Mouse (Mus musculus) c-Kit-positive CD71-positive TER-119-negative erythroid progenitor cells, embryonic 14.5 days (primary cell): Measurements from ENCODE around the gene Prdx2.
A peak's percentile ranks its signal among the peaks of the same experiment; 100 is the strongest.

Experiments used
- DNase-seq: peaks from one replicate; pipeline ENCODE4 v3.0.0-alpha.2; 2013; ENCODE audit warnings: low read depth

Prdx2 gene

DNA sequence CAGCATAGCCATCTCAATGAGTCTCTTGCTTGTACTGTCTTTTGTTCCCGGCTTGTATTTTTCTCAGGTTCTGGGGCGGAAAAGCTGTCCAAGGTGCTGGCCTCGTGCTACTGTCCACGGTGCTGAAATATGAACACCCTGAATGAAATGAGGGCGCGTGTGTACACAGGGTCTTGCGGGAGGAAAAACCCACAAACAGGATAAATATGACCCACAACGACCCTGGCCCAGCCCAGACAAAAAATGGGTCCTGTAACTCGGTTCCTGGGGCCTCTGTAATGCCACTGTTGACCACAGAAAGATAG, 22.2 kb upstream of the Prdx2 start:
- peak; percentile 70 for DNase-seq

DNA sequence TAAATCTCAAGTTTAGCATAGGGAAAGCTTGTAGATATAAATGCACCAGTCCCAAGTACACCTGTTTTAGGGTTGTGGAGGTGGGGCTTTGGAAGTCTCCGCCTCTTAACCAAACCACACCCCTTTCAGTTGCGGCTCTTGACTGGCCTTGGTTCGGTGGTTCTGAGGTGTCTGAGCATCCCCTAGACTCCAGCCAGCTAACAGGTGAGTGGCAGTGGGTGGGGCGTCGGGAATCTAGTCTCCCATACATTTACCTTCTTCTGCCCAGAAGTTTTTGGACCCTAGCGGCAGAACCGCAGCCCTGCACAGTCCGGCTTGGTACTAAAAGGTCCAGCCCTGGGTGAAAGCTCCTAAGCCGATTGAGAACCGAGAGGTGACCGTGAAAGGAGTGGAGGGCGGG, 19.6 kb upstream of the Prdx2 start:
- no peak for DNase-seq

DNA sequence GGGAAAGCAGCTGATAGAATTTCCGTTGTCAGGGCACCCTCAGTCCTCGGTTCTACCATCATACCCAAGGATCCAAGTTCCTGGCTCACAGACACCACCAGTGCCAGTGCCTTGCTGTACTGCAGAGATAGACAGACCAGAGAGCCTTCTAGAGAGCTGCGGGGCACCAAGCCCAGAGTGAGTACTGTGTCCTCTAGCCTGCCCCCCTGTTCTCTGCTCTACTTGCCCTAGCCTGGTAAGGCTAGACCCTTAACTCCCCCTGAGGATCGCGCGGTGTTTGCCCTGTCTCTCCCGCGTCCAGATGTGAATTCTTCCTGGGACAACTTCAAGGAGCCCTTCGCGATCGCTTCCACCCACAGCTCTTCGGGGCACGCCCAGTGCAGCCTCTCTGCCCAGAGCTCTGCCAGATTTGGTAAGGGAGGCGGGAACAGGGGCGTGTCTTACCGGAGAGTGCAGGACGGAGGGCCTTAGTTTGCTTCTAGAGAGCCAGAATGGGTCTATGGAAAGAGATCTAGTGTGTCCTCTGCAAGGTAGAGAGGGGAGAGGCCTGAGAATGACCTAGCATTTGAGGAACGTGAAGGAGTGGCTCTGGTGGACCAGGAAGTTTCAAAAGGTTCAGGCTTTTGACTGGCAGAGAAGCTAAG, 16.7 kb upstream of the Prdx2 start:
- DNase-seq: no peak

DNA sequence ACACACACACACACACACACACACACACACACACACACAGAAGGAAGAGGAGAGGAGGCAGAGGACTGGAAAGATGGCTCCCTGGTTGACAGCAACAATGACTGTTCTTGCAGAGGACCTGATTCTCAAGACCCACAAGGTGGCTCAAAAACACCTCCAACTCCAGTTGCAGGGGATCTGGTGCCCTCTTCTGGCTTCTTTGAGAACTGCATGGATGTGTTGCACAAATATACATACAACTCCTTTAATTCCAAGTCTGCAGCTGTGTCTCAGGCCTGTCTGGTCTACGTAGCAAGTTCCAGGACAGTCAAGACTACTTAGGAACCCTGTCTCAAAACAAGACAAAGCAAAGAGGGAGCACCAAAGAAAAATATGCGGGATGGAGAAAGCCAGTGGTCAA, 12.6 kb upstream of the Prdx2 start:
- peak; percentile 81 for DNase-seq

DNA sequence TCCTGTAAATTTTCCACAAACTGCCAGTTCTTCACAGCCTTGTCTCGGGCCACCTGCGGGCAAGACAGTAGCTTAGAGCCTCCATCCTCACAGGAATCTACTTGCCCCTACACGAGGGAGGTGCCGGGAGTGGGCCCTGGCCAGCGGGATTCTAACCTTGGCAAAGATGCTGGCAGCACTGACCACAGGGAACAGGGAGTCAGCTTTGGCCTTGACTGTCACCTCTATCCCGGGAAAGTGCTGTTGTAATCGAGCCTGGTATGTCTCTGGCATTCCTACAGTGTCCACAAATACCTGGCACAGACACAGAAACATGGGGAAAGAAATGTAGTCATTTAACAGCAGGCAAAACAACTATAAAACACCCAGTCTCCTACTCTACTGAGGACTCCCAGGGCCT, 9.6 kb upstream of the Prdx2 start:
- DNase-seq: no peak

DNA sequence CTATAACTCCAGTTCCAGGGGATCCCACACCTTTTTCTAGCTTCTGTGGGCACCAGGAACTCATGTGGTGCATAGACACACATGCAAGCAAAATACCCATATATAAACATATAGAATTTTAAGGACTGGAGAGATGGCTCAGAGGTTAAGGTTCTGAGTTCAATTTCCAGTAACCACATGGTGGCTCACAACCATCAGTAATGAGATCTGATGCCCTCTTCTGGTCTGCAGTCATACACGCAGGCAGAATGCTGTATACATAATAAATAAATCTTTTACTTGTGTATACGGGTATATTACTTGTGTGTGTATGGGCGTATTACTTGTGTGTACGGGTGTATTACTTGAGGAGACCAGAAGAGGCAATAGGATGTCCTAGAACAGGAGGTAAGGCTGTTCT, 5.4 kb upstream of the Prdx2 start:
- DNase-seq: no peak

DNA sequence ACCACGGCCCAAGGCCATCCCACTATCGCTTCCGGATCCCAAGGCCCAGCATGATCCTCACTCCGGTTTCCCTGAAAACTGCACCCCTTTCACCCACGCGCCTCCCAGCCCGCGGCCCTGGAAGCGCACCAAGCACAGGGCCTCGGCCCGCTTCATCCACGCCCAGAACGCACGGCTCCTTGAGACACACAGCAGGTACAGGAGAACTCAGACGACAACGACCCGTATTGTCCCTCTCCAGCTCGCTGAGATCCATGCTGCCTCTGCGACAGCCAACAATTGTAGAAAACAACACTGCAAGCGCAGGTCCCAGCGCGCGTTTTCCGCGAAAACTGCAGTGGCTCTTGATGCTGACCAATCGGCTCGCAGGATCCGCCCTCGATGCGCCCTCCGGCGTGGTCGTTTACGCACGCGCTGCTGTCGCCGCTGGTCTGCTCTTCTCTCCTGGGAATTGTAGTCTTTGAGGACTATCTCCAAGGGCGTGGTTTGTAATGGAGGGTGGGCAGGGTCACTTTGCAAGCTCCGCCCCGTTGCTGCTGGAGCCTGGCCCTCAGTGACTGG, 3.6 kb upstream of the Prdx2 start:
- peak; percentile 96 for DNase-seq

DNA sequence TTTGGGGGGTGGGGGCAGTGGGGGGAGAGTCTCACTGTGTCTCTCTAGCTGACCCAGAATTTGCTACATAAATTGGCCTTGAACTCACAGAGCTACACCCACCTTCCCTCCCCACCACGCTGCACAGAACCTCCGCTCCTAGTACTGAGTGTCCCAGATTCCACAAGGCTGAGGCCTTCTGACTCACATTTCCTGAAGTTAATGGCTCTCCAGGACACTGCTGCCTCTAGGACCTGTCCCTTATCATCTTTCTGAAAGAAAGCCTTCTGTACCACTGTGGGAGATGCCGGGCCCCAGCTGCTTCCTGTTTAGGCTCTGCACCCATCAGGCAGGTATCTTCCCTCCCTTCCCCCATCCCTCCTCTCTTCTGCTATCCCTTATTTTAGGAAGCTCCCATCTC, 2.8 kb upstream of the Prdx2 start:
- no peak for DNase-seq

DNA sequence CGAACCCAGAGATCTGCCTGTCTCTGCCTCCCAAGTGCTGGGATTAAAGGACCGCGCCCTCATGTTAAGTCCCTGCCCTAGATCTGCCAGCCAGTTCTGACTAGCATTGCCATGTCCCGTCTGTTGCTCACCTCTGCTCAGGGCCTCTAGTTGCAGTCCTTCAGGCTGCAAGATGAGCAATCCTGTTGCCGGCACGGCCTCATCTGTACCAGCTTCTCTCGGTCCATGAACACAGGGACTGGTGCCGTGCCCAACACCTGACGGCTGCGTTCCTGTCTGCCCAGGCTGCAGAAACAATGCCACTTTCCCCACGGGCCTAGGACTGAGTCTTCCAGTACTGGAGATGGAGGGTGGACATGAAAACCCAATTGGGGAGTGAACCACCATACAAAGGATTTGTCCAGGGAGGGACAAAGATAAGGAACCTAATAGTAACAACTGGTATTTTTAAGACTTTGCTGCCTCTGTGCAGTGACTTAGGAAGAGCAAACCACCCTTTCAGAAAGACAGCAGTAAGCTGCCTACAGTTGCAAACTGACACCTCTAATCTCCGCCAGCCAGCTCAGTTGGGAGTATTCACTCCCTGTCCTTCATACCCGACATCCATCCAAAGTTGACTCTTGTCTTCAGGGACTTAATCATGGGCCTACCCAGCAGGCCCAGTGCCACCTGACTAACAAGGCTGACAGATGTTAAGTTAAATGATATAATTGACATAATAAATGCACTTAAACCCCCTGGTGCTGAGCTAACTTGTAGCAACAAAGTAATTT, 1.7 kb upstream of the Prdx2 start:
- no peak for DNase-seq

DNA sequence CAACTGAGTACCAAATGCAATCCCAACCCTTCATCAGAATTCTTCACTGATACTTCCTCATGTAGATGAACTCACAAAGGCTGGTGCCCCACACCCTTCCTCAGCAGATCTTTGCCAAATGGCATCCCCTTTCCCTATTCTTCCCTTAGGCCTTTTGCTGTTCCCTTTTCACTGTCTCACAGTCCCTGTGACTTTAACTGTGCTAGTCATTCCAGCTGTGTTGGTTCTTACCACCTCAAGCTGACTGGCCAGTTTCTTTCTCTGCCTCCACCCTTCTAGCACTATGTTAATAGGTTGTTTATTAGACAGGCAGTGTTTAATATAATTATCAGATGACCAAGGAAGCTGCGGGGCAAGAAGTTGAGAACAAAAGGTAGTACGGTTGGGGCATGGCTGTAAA, 737 bp upstream of the Prdx2 start:
- DNase-seq: no peak

DNA sequence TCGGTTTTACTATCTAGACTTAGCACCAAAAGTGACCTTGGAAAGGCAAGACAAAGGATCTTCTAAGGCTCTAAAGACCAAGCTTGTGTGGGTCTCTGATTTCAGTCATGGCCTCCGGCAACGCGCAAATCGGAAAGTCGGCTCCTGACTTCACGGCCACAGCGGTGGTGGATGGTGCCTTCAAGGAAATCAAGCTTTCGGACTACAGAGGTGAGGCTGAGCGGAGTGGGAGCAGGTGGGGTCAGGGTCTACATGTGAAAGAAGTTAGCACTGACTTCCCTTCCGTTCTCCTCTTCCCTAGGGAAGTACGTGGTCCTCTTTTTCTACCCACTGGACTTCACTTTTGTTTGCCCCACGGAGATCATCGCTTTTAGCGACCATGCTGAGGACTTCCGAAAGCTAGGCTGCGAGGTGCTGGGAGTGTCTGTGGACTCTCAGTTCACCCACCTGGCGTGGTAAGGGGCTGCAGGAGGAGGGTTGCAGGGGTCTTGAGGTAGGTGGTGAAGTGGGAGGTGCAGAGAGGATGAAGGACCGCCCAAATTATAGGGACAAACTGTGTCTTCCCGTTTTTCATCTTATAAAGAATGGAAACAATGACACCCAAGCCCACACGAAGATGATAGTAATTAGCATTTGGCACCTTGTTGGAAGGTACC, 876 bp downstream of the Prdx2 start:
- DNase-seq: no peak

DNA sequence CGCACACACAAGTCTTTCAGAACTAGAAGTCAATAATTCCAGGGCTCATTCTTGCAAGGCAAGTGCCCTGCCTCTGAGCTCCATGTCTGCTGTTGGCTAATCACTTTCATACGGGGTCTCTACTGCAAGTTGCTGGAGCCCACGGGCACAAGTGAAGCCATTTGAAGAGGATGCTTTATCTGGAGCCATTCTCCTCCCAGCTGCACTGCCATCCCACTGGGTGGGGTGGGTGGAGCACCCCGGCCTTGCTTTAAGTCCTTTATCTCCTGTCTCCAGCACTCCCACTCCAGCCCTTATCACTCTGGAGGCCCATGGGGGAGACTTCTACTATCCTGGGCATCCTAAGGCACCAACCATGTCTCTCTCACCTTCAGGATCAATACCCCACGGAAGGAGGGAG, 1.5 kb downstream of the Prdx2 start:
- no peak for DNase-seq

DNA sequence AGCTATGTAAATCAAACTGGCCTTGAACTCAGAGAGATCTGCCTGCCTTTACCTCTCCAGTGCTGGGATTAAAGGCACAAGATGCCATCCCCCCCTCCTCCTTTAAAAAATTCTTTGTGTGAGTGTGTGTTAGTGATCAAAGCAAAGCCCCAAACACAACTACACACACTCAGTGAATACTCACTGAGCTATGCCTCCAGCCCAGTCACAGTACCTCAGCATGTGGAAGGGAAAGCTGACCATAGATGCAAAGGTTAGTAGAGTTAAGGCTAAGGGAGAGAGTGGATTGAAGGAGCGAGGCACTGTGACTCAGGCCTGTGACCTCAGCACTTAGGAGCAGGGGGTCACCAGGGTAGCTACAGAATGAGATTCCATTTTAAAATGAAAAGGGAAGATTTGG, 3.7 kb downstream of the Prdx2 start:
- DNase-seq: no peak

DNA sequence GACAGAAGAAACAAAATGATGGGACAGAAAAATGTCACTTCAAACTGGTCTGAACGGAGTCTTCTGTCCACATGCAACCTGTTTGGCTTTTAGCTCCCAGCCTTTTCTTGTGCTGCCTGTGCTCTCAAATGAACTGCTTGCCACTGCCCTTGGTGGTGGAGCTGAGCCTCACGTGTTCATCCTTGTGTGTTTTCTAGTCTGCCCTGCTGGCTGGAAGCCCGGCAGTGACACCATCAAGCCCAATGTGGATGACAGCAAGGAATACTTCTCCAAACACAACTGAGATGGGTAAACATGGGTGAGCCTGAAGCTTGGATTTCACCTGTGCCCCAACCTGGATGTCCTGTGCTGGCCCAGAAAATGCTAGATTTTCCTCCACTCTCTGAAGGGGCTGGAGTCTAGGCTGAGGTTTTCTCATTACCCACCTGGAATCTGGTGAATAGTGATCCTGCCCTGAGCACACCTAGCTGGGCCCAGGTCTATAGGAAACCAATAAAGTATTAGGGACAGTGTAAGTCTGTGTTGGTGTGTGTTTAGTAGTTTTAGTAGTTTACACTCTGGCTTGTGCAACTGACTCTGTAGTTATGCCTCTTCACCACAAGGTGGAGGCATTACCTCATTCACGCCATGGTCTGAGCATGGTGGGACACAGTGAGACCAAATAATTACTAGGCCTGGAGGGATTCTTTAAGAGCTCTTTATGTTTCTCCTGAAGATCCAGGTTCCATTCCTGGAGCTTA, 4.6 kb downstream of the Prdx2 start:
- no peak for DNase-seq

DNA sequence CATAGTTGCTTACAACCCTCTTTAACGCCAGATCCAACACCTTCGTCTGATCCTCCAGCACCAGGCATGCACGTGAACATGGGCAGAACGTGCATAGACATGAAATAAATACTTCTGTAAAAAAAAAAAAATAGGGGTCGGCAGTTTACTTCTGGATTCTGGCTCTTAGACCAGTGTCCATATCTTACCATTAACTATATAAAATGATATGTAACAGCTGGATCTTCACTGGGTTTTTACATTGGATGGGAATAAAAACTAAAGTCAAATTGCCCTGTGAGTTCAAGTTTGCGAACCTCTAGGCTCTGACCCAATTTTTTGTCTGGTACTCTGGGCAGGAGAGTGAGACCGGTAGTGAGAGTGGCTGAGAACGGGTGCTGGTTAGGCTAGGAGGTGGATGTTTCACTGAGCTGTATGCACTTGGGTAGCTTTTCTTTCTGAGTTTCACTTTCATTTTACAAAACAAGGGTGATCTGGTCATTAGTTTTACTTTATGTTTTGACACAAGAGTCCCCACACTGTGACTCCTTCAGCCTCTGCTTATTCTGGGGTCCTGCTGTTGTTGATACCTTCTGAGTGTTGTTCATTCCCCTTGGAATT, 5.3 kb downstream of the Prdx2 start:
- DNase-seq: no peak

DNA sequence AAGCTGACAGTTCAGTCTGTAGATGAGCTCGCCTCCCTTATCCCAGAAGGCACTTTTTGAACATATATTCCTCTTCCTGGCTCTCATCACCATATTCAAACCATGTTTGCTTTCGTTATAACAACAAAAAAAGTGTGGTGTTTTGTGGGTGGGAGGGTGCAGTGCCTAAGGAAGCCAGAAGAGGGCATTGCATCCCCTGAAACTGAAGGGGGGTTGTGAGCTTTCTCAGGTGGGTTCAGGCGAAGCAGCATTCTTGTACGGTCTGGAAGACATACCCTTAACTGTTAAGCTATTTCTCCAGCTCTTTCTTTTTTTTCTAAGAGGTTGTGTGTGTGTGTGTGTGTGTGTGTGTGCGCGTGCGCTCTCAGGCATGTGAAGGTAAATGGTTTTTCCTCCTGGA, 6.0 kb downstream of the Prdx2 start:
- DNase-seq: no peak

DNA sequence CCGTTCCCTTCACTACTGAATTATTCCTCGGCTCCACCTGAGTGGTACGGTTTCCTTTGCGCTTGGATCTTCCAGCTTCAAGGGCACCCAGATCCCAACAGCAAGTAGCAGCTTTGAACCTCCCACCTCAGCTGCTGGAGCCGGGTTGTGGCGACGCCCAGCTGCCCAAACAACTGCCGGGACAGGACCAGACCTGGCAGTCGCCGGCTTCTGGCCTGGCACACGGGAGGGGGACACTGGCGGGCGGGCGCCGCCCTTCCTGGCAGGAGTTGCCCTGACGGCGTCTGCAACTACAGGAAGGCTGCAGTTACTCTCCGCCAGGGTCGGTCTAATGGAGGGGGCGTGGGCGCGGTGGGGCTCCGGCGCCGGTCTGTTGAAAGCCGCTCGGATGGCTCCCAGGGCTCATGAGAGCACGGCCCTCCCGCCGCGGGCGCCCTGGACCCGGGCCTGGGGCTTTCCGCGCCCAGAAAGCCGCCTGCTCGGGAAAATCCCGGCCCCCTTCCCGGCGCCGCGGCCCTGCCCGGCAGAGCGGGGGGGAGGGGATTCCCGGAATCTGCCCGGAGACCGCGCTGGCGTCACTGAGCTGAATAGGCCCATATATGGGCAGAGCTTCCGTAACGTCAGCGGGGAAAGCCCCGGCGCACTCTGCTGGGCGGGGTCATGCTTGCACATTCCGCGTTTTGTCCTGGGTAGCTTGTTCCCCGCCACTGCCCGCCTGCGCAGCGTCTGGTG, 6.8 kb downstream of the Prdx2 start:
- DNase-seq: peak; percentile 95

DNA sequence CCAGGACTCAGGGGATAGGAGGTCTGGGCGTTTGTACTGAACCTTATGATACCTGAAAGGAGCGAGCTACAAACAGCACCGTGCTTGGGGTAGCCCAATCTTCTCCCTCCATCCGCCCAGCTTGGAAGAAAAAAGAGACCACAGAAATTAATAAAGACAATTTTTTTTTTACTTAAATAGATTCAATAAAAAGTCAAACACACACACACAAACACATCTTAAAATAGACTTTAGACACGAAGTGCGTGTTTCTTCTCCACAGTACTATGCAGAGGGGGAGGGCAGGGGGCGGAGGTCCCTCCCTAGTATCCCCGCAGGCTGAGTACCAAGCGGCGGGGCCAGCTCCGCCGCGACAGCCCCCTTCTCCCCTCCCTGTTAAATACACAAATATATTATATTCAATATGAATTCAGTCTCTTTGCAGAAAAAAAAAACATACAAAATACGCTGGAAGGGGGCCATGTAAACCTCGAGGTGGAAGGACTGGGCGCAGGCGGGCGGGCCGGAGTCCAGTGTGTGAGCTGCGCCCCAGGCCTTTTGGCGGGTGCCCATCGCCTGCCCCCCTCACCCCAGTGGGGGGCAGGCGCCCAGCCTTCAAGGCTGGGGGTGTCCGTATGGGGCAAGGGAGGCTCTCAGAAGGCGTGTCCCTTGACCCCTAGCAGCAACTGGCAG, 7.5 kb downstream of the Prdx2 start:
- DNase-seq: no peak

DNA sequence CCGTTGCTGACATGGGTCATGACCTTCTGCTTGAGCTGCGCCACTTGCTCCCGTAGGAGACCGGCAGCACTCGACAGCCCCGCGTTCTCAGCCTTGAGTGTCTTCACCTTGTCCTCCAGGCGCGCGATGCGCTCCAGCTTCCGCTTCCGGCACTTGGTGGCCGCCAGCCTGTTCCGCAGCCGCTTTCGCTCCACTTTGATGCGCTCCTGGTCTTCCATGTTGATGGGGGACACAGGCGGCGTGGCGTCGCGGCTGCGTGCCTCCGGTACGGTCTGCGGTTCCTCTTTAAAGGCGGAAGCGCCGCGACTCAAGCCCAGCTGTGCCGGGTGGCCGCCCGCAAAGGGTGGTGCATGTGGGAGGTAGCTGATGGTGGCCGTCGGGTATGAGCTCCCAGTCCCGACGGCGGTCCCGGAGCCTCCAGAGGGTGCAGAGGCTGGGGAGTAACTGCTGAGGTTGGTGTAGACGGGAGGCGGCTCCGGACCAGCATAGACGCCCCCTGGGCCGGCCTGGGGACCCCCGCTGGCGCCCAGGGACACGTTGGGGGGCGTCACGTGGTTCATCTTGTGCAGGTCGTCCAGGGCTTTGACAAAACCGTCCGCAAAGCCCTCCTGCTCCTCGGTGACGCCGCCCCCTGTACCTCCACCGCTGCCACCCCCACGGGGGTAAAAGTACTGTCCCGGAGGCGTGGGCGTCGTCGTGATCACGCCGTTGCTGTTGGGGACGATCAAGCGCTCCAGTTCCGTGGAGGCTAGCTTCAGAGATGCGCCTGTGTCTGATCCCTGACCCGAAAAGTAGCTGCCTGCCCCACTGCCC, 8.3 kb downstream of the Prdx2 start:
- DNase-seq: no peak
